ENCODE assay signal across 27 mouse cellular contexts in genomic region chr8:66210294-66210693, GRCm38 (mm10).
"Had no signal": no experiment of that assay in that cellular context is flagged by ENCODE, and none has a peak within 500 bp of the region (broad histone marks: within the 10 kb centered on the region; RNA-seq: fewer than 3 reads in every experiment).

No protein-coding gene starts in this region.

- H3K4me3 ChIP-seq: embryonic facial prominence, embryonic 10.5 days; embryonic facial prominence, embryonic 12.5 days; embryonic facial prominence, embryonic 13.5 days; embryonic facial prominence, embryonic 15.5 days; erythroblast, embryonic 14.5 days; forebrain, embryonic 10.5 days; forebrain, embryonic 12.5 days; forebrain, embryonic 13.5 days; forebrain, embryonic 15.5 days; gastrocnemius, adult 2 months; heart, adult 2 months had no signal

- H3K4me1 ChIP-seq: embryonic facial prominence, embryonic 10.5 days; embryonic facial prominence, embryonic 12.5 days; embryonic facial prominence, embryonic 13.5 days; embryonic facial prominence, embryonic 15.5 days; forebrain, embryonic 10.5 days; forebrain, embryonic 12.5 days; forebrain, embryonic 13.5 days; forebrain, embryonic 15.5 days had no signal

- H3K27me3 ChIP-seq: embryonic facial prominence, embryonic 12.5 days; embryonic facial prominence, embryonic 13.5 days; embryonic facial prominence, embryonic 15.5 days; forebrain, embryonic 12.5 days; forebrain, embryonic 13.5 days; forebrain, embryonic 15.5 days had no signal

- ATAC-seq: forebrain, embryonic 13.5 days; forebrain, embryonic 14.5 days; forebrain, embryonic 15.5 days; forebrain, embryonic 16.5 days had no signal

- H3K36me3 ChIP-seq: embryonic facial prominence, embryonic 10.5 days; embryonic facial prominence, embryonic 12.5 days; embryonic facial prominence, embryonic 13.5 days; embryonic facial prominence, embryonic 15.5 days; forebrain, embryonic 10.5 days; forebrain, embryonic 12.5 days; forebrain, embryonic 15.5 days had no signal

- DNase-seq: cerebellum, adult 9-10 months; cerebellum, adult 9-11 months; cerebellum, postnatal 10 days; cerebellum, postnatal 14 days; cerebellum, postnatal 25 days; cerebellum, postnatal 36 days; embryo, embryonic 11 days; forebrain, postnatal 0 days; gastrocnemius, adult 2 months; gastrocnemius, postnatal 10 days; gastrocnemius, postnatal 14 days; gastrocnemius, postnatal 25 days; gastrocnemius, postnatal 36 days; heart, adult 11 months; heart, adult 18-20 months; heart, adult 2 months had no signal

- H3K9me3 ChIP-seq: embryonic facial prominence, embryonic 10.5 days; embryonic facial prominence, embryonic 12.5 days; embryonic facial prominence, embryonic 13.5 days; embryonic facial prominence, embryonic 15.5 days; forebrain, embryonic 10.5 days; forebrain, embryonic 12.5 days; forebrain, embryonic 13.5 days; forebrain, embryonic 15.5 days had no signal
